Mouse (Mus musculus) embryonic facial prominence, embryonic 13.5 days (tissue): ENCODE results near the gene Slc6a19. TPM values are rescaled to one million over a fixed set of nuclear protein-coding genes. Genes with fewer than 3 reads are reported as not detected.

Source experiments
- ATAC-seq: fragments of 200-750 bp; cut with Nextera tagmentation; 2 replicates; pipeline ENCODE4 v1.8.0; 2017; ENCODE audit warnings: low read depth; ENCODE audit not compliant: insufficient number of reproducible peaks, insufficient read depth, low FRiP score, low TSS enrichment
- H3K27ac ChIP-seq: fragments of 300-500 bp; sonication (generic); 2 replicates; pipeline ENCODE4 v1.5.1; 2015; ENCODE audit warnings: moderate library complexity, mild to moderate bottlenecking, inconsistent platforms
- H3K27me3 ChIP-seq: fragments of 300-500 bp; sonication (generic); 2 replicates; pipeline ENCODE4 v1.6.1; 2015; ENCODE audit warnings: mild to moderate bottlenecking, inconsistent platforms
- H3K36me3 ChIP-seq: fragments of 300-500 bp; sonication (generic); 2 replicates; pipeline ENCODE4 v1.6.1; 2015; ENCODE audit warnings: mild to moderate bottlenecking, inconsistent platforms
- H3K4me1 ChIP-seq: fragments of 300-500 bp; sonication (generic); 2 replicates; pipeline ENCODE4 v1.6.1; 2015; ENCODE audit warnings: inconsistent platforms
- H3K4me2 ChIP-seq: fragments of 300-500 bp; sonication (generic); 2 replicates; pipeline ENCODE4 v1.6.1; 2015; ENCODE audit warnings: moderate library complexity, mild to moderate bottlenecking, inconsistent platforms
- H3K4me3 ChIP-seq: fragments of 300-500 bp; sonication (generic); 2 replicates; pipeline ENCODE4 v1.5.1; 2015; ENCODE audit warnings: mild to moderate bottlenecking, inconsistent platforms
- H3K9ac ChIP-seq: fragments of 300-500 bp; sonication (generic); 2 replicates; pipeline ENCODE4 v1.6.1; 2015; ENCODE audit warnings: mild to moderate bottlenecking, inconsistent platforms
- H3K9me3 ChIP-seq: fragments of 300-500 bp; sonication (generic); 2 replicates; pipeline ENCODE4 v1.6.1; 2016; ENCODE audit warnings: inconsistent platforms
- WGBS: fragments of 180-500 bp; shearing (Covaris S2); methylation state at CpG from one replicate; pipeline ENCODE4 v1.1.7; 2015; ENCODE audit warnings: mixed read lengths; 5-methylcytosine and 5-hydroxymethylcytosine counted together
- polyA plus RNA-seq: library from polyadenylated mRNA; unstranded; fragments of >200 nt; fragmentation: Nextera tagmentation; extraction: Ambion mirVana; gene quantifications from 2 replicates; pipeline ENCODE4 v1.2.1, GENCODE M21; 2015

Gene Slc6a19
- polyA plus RNA-seq, 1 experiment from 2014 or later, result not detected

DNA sequence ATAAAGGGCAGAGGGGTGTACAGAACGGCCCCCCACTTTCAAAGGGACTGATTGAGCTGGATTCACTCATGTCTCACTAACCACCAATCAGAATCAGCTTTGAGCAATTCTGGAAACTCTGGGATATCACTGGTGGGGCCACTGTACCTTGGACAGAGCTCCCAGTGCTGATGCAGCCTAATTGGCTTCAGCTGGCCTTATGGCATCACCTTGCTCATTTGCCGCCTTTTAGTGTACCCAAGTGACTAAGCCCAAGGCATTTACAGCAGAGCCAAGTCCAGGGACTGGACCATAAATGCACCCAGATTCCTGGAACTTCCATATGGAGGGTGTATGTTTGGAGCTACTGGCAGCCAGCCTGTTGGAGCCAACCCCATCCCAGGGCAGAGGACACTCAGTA, 45.7 kb downstream of the Slc6a19 start:
- H3K9ac ChIP-seq, result no peak overlapping the region
- no peak for ATAC-seq
- H3K27ac ChIP-seq, result no peak overlapping the region
- WGBS, result 28% methylated on average over 2 of the region's 2 CpGs
- no peaks in the 10 kb centered on the region for H3K9me3 ChIP-seq
- H3K36me3 ChIP-seq, result no peaks in the 10 kb centered on the region
- H3K4me3 ChIP-seq, result no peak overlapping the region
- H3K27me3 ChIP-seq, result no peaks in the 10 kb centered on the region
- H3K4me1 ChIP-seq, result no peaks in the 10 kb centered on the region
- H3K4me2 ChIP-seq, result no peak overlapping the region

DNA sequence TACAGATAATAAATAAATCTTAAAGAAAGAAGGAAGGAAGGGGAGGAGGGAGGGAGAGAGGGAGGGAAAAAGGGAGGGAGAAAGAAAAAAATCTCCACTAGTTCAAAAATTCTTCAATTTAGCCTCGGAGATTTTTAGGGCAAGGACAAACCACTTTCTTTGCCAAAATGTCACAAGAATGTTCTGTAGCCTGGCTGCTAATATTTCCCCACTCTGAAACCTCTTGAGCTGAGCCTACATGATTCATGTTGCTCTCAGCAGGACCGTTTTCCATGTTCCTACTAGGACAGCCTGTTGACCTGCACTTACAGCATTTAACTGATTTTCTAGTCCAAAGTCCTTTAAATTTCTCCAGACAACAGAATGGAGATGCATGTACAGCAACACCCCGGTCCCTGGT, 49.7 kb downstream of the Slc6a19 start:
- no peak for ATAC-seq
- Histone ChIP-seq H3K4me3 (no peak overlapping the region), H3K4me2 (no peak overlapping the region), H3K9me3 (no peaks in the 10 kb centered on the region; the same call in 1 of the 2 replicates), H3K27me3 (no peaks in the 10 kb centered on the region), H3K27ac (no peak overlapping the region), H3K36me3 (peaks cover 10% of the 10 kb centered on the region), H3K9ac (no peak overlapping the region), H3K4me1 (no peaks in the 10 kb centered on the region)
- 81% methylated on average over 3 of the region's 3 CpGs for WGBS

DNA sequence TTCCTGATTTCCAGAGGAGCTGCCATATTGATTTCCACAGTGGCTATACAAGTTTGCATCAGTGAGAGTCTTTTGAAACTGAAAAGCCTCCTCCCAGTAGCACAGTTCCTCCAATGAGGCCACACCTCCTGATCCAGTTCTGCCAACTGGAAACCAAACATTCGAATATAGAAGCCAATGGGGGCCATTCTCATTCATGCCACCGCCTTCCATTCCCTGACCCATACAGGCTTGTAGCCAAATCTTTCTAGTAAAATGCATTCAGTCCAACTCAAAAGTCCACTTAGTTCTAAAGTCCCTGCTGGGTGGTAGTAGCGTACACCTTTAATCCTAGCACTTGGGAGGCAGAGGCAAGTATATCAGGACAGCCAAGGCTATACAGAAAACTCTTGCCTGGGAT, 51.4 kb downstream of the Slc6a19 start:
- Histone ChIP-seq H3K4me1 (no peaks in the 10 kb centered on the region), H3K36me3 (peaks cover 25% of the 10 kb centered on the region), H3K27me3 (no peaks in the 10 kb centered on the region), H3K27ac (no peak overlapping the region), H3K4me2 (no peak overlapping the region), H3K9ac (no peak overlapping the region), H3K9me3 (no peaks in the 10 kb centered on the region; the same call in 1 of the 2 replicates), H3K4me3 (no peak overlapping the region)
- WGBS, result 84% methylated on average over 3 of the region's 3 CpGs
- no peak for ATAC-seq

DNA sequence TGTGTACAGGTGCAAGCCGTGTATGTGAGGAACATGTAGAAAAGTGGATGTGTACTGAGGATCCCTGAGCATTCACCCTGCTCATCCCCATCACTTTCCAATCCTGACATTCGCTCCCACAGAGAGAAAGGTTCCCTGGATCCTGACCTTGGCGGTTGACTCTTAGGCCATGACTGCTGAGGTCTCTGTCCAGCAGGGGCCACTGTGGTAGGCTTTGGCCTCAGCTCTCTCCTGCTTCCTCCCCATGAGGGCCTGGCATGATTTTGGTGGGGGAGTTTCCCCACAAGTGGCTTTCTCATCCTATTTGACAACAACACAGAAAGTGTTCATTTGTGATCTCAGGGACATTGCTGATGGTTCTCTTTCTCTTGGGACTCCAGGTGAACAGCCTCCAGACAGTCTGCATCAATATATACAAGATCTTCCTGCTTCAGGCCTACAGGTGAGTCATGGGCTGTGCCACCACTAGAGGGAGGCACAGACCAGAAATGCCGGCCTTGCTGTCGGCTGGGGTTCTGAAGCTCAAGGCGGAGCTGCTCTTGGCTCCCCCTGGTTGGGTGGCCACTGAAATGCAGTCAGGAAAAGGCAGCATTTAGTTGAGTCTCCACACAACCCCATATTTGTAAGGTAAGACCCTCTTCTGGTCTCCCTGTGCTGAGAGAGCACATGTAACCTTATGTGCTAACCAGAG, 58.1 kb downstream of the Slc6a19 start:
- 42% methylated on average over 6 of the region's 6 CpGs for WGBS
- H3K4me2 ChIP-seq, result no peak overlapping the region
- H3K36me3 ChIP-seq, result peaks cover 70% of the 10 kb centered on the region
- H3K9ac ChIP-seq, result no peak overlapping the region
- ATAC-seq, result peak; percentile 48; the same call in 1 of the 2 replicates
- H3K4me3 ChIP-seq, result no peak overlapping the region
- no peaks in the 10 kb centered on the region for H3K4me1 ChIP-seq
- H3K27me3 ChIP-seq, result no peaks in the 10 kb centered on the region
- H3K9me3 ChIP-seq, result no peaks in the 10 kb centered on the region; the same call in 1 of the 2 replicates
- no peak overlapping the region for H3K27ac ChIP-seq

DNA sequence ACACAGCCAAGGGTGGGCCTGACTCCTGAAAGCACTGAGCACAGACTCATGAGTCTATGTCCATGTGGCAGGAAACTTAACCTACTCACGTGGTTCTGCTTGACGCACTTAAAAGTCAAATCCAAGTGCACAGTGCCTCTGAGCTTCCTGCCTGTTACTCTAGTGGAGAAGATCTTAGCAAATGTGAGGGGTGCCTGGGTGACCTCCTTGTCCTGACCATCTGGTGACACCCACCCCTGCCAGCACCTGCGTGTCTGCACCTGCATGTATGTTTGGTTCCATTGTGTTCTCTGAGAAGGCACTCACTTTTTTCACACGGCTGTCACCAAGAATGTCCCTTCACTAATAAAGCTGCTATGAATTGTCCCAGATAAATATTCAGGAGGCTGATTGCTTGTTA, 63.4 kb downstream of the Slc6a19 start:
- 84% methylated on average over 4 of the region's 4 CpGs for WGBS
- Histone ChIP-seq H3K4me3 (no peak overlapping the region), H3K27me3 (no peaks in the 10 kb centered on the region), H3K9ac (no peak overlapping the region), H3K36me3 (peaks cover 49% of the 10 kb centered on the region), H3K4me2 (no peak overlapping the region), H3K9me3 (no peaks in the 10 kb centered on the region), H3K4me1 (no peaks in the 10 kb centered on the region), H3K27ac (no peak overlapping the region)
- ATAC-seq, result no peak

DNA sequence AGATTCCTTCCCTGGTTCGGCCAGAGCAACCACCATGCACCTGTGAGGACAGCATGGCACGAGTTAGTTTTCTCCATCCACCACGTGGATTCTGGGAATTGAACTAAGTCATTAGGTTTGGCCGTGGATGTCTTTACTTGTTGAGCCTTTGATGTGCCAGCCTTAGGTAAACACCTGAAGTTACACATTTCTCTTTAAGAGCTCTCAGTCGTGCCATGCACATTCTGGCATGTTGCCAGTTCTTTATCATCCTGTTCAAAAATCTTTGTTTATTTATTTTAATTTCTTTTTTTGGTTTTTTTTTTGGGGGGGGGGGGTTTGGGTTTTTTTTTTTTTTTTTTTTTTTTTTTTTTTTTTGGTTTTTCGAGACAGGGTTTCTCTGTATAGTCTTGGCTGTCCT, 66.8 kb downstream of the Slc6a19 start:
- H3K4me2 ChIP-seq, result no peak overlapping the region
- H3K4me1 ChIP-seq, result no peaks in the 10 kb centered on the region
- H3K36me3 ChIP-seq, result peaks cover 53% of the 10 kb centered on the region
- no peak overlapping the region for H3K9ac ChIP-seq
- H3K4me3 ChIP-seq, result no peak overlapping the region
- WGBS, result 79% methylated on average over 5 of the region's 6 CpGs
- no peaks in the 10 kb centered on the region for H3K9me3 ChIP-seq
- ATAC-seq, result no peak
- H3K27me3 ChIP-seq, result no peaks in the 10 kb centered on the region
- H3K27ac ChIP-seq, result no peak overlapping the region

DNA sequence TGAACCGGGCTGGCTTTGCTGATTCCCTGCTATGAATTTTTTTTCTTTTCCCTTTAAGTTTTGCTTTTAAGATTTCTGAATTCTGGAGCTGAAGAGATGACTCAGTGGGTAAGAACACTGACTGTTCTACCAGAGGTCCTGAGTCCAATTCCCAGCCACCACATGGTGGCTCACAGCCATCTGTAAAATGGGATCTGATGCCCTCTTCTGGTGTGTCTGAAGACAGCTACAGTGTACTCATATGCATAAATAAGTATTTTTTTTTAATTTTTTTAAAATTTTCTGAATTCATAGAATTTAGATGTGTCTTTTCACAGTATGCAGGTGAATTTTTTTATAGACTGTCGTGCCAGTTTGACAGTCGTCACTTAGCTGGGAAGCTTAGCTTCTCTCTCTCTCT, 72.8 kb downstream of the Slc6a19 start:
- Histone ChIP-seq H3K9ac (no peak overlapping the region), H3K4me3 (no peak overlapping the region), H3K9me3 (no peaks in the 10 kb centered on the region), H3K4me2 (no peak overlapping the region), H3K27ac (no peak overlapping the region), H3K36me3 (peaks cover 46% of the 10 kb centered on the region), H3K27me3 (no peaks in the 10 kb centered on the region), H3K4me1 (peaks cover 36% of the 10 kb centered on the region)
- 92% methylated on average over 3 of the region's 3 CpGs for WGBS
- ATAC-seq, result no peak

Other genes with a start within 250 kb of the Slc6a19 start
- gene Lpcat1, start 237.7 kb downstream of the Slc6a19 start, polyA plus RNA-seq, result 44.5 and 49.1 TPM in 2 replicates
- gene Slc6a3, start 168.1 kb downstream of the Slc6a19 start, polyA plus RNA-seq, result 0.10 and 0.13 TPM in 2 replicates
- 123 and 133 TPM in 2 replicates for gene Clptm1l, start 100.9 kb downstream of the Slc6a19 start, polyA plus RNA-seq
- gene Tert, start 78.0 kb downstream of the Slc6a19 start, polyA plus RNA-seq, result 8.4 and 9.1 TPM in 2 replicates
- not detected in 2 replicates for gene Slc6a18, start 26.8 kb downstream of the Slc6a19 start, polyA plus RNA-seq
- gene Slc12a7, start 28.2 kb upstream of the Slc6a19 start, polyA plus RNA-seq, result 21.5 and 24.9 TPM in 2 replicates
- gene Nkd2, start 142.8 kb upstream of the Slc6a19 start, polyA plus RNA-seq, result 40.6 and 44.9 TPM in 2 replicates
- gene Trip13, start 232.9 kb upstream of the Slc6a19 start, polyA plus RNA-seq, result 42.6 and 46.0 TPM in 2 replicates
- gene Brd9, start 232.9 kb upstream of the Slc6a19 start, polyA plus RNA-seq, result 63.5 and 68.6 TPM in 2 replicates